Mouse (Mus musculus) ES-Bruce4 (cell line): ENCODE data around the gene Adck2.

Experiments
- CTCF ChIP-seq: IDR thresholded peaks from one replicate; pipeline ENCODE4 v1.8.1; 2011; ENCODE audit warnings: low read depth, low read length
- EP300 ChIP-seq: IDR thresholded peaks from 2 replicates; pipeline ENCODE4 v1.6.1; 2011; ENCODE audit warnings: low read depth, low read length; ENCODE audit not compliant: insufficient read depth
- POLR2A ChIP-seq: IDR thresholded peaks from one replicate; pipeline ENCODE4 v1.8.1; 2011; ENCODE audit warnings: low read length; ENCODE audit not compliant: insufficient read depth

DNA sequence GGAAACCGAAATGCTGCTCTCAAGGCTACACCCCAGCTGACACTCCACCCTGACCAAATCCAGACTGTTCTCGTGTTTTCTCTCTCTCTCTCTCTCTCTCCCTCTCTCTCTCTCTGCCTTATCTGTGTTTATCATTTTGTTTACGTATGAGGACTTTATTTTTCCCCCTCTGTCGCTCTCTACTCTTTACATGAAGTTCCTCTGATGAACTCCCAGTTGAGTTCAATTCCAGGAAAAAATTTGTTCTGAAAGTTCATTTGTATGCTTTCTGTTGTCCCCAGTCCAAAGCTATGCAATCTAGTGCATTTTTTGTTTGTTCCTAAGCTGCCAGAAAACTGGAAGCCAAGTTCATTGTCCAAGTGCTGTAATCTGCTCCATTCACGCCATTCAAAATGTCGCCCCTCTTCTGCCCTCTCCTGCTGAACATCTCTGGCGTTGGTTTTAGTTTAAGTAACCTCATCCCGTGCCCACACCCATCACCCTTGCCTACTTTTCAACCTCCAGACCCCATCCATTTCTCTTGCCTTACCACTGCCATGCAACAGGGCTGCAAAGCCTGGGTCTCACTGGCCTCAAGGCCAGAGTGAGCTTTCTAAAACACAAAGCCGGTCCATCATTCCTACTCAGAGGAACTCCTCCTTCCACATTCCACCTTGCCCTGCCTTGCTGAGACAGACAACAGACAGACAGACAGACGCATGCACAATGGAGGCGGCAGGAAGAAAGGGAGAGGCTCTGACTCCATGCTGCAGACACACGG is 18.6 kb upstream of the Adck2 start:
- TF ChIP-seq CTCF = no peak
- no peak for TF ChIP-seq EP300
- no peak for TF ChIP-seq POLR2A
